Mouse (Mus musculus) heart, postnatal 25 days (tissue): ENCODE data around the gene Kif17. TPM values are rescaled to one million over a fixed set of nuclear protein-coding genes. Genes with fewer than 3 reads are reported as not detected.
A peak's percentile ranks its signal among the peaks of the same experiment; 100 is the strongest.
"Not testable (repeated sequence)": the region's sequence is repeated elsewhere in the genome, so short reads cannot be mapped to it uniquely, and the experiment has no call there.

Experiments
- DNase-seq: peaks from one replicate; pipeline ENCODE4 v3.0.0; 2022; ENCODE audit warnings: low spot score
- intact Hi-C: fragments of 180-260 bp; cut with DNase I; formaldehyde crosslinking; loops from one replicate; pipeline ENCODE4 v1.15.1; 2025
- total RNA-seq, 2 experiments: library from RNA; stranded (reverse); gene quantifications; 2 replicates each; pipeline ENCODE4 v1.2.3; 2021

Gene Kif17
- total RNA-seq, 2 experiments from 2014 or later: 0.13 to 0.22 TPM

DNA sequence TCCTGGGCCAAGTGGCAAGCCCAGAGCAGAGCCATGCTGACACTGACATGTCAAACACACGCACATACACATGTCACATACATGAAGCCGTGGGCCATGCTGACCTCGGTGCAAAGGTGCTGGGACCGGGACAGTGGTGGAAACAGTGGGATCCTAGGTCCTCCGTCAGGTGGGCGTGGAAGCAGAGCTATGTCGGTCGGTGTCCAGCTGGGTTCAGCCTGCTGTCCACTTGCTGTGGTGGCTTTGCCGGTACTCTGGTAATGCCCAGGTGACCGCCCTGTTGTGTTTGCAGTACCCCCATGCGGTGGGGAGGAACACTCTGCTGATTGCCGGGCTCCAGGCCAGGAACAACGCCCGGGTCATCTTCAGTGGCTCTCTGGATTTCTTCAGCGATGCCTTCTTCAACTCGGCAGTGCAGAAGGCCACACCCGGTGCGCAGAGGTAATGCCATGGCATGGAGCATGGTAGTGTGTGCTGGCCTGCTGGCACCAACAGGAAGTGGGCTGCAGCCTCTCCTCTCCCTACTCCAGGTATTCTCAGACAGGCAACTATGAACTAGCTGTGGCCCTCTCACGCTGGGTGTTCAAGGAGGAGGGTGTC, 60.2 kb downstream of the Kif17 start:
- no peak for DNase-seq
- intact Hi-C loops: no loop called here

DNA sequence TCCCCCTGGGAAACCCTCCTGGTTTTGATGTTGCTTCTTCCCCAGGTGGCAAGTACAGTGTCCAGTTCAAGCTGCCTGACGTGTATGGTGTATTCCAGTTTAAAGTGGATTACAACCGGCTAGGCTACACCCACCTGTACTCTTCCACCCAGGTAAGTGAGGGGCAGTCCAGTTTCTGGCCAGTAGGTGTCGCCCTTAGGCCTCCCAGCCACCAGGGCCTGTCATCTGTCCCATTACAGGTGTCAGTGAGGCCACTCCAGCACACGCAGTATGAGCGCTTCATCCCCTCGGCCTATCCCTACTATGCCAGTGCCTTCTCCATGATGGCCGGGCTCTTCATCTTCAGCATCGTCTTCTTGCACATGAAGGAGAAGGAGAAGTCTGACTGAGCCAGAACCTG, 61.4 kb downstream of the Kif17 start:
- intact Hi-C loops: no loop called here
- no peak for DNase-seq

DNA sequence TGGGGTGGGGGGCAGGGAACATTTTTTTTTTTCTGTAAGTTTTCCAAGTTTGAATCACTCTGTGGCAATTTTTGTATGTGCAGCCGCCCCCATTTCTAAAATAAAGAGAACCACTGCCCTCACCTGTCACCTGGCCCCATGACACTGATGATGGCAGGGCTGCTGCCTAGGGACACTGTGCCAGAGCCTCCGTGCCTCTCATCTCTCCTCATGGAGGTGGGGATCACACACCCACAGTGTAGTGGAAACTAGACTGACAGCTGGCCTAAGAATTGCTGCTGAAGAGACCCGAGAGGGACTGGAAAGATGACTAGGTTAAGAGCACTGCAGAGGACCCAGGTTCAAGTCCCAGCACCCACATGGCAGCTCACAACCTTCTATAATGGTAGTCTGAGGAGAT, 61.9 kb downstream of the Kif17 start:
- intact Hi-C loops: no loop called here
- no peak for DNase-seq

DNA sequence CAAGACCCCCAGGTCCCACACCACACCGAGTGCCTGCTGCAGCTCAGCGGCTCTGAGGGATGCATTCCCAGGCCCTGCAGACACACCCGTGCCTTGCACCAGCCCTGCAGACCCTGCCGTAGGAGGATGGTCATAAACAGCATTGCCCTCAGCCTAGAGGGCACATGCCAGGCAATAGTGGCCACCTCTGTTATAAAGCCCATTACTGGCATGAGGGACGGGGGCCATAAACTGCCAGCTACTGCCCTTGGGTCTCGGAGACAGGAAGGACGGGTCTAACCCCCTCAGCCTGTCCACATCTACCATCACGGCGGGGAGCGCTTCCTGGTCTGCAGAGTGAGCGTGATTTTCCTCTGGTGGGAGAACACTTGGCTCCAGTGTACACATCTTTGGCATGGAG, 62.8 kb downstream of the Kif17 start:
- DNase-seq: no peak
- intact Hi-C loops: no loop called here

DNA sequence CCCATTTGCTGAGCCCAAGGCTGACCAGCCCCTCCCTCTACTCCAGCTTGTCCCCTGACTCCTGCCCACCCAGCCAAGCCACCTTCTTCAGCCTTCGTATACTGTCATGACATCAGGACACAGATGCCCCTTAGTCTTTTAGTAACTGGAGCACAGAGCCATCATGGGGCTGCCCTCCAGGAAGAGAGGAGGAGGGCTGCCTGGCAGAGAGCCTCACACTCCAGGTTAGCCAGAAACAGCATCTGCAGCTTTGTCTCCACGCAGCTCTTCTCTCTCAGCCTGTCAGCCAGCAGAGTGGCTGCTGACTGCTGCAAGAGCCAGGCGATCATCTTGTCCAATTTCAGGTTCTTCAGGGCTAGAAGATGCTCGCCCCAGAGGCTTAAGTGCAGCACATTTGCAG, 63.6 kb downstream of the Kif17 start:
- DNase-seq: no peak
- intact Hi-C loops: no loop called here

DNA sequence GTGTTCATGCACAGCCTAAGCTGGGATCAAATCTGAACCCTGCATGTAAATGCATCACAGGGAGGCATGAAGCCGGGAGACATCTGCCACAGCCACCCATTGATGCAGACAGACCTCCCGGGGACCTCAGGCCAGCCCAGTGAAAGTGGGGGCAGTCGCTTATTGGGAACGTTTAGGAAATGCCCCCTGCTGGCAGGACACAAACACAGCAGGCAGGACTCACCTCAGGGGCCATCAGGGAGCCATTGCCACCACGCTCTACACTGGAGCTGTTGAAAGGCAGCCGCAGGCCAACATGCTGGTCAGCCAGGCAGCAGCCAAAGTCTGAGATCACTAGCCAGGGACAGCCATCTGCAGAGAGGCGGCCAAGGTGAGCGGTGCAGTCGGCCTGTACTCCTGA, 65.5 kb downstream of the Kif17 start:
- DNase-seq: no peak
- intact Hi-C loops: no loop called here

DNA sequence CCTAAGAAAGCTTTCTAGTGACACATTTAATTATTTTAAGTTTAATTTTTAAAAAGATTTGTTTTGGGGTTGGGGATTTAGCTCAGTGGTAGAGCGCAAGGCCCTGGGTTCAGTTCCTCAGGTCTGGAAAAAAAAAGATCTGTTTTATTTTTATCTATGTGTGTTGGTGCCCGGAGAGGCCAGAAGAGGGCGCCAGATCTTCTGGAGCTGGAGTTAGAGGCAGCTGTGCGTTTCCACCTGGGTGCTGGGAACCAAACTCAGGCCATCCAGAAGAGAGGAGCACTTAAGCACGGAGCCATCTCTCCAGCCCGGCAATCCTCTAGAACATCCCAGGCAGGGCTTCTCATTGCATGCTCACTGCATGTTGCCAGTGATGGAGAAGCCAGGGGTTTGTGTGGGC, 66.1 kb downstream of the Kif17 start:
- DNase-seq: no peak
- intact Hi-C loops: no loop called here

DNA sequence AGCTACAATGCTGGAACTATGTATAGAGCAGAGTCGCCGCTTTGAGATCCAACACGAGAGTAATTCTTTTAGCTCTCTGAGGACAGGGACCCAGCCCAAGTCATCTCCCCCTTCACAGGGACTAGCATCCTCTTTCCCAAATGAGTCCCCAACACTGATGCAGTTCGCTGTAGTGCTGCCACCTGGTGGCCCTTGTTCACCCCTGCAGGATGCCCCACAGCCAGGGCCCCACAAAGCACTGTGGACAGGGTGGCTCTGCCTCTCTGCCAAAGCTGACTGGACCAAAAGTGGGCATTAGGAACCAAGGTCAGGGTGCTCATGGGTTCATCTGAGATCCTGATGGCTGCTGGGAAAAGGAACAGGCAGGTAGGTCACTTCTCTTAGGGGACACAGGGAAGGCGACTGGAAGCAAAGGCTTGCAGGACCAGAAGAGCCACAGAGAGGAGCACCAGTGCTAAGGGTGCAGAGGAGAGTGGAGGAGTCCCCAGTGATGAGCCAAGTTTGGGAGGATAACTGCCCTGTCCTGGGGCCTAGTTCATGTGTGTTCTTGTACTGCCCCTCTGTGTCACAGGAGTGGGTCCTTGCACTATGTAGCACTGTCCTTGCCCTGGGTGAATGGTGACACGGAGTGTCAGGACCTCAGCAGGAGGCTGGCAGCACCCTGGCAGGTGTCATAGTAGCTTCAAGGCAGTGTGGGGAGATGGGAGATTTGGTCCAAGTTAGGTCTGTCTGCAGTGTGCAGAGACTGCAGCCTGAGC, 68.5 kb downstream of the Kif17 start:
- no peak for DNase-seq
- intact Hi-C loops: loop anchor here (1.0 to 2.0 kb wide), 2 partner anchors 60 to 108 kb away; no protein-coding TSS in a partner anchor

DNA sequence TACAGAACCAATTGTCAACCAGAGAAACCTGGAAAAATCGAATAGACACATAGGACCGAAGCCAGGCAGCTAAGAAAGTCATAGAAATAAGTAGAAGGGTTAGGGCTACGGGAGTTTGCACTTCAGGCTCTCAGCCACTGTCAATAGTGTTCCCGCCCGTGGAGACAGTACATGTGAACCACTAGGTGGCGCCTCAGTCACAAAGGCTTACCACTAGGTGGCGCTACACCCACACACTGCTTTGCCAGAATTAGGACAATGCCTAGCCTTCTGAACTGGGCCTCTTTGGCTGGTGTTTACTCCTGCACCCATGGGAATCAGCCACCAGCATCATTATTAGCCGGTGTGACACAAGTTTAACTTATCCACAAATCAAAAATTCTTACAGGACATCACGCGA, 69.3 kb downstream of the Kif17 start:
- intact Hi-C loops: loop anchor here (1.0 to 2.0 kb wide), 2 partner anchors 59 to 107 kb away; no protein-coding TSS in a partner anchor
- DNase-seq: peak; percentile 67

DNA sequence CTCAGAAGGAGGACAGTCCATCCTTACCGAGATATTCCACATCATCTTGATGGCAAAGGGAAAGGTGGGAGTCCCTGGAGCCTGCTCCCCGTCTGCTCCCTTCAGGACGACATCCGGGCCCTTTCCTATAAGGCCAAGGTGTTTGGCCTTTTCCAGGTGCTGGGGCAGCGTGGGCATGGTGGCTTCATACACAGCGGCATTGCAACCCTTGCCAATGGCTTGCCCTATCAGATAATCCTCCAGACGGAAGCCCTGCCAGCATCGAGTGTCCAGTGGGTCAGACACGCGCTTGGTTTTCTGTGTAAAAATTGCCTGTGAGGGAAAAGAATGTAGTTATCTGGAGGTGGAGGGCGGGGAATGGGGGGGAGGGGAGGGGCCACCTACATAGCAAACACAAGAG, 70.5 kb downstream of the Kif17 start:
- intact Hi-C loops: no loop called here
- no peak for DNase-seq

DNA sequence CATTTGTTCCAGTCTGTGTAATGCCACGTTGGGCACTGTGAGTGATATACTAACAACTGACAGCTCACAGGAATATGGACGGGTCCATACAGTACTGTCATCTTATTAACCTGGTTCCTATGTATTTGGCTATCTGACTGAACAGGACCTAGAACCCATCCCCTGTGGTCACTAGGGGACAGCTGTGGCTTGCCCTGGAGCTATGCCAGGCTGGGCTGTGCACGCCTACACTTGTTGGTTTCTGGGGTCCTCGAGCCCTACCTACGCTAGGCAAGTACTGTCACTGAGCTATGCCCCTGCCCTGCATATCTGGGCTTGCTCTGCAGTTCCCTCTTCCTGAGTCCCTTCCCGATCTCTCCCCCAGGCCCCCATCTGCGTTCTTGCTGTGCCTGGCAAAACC, 71.3 kb downstream of the Kif17 start:
- DNase-seq: no peak
- intact Hi-C loops: no loop called here

DNA sequence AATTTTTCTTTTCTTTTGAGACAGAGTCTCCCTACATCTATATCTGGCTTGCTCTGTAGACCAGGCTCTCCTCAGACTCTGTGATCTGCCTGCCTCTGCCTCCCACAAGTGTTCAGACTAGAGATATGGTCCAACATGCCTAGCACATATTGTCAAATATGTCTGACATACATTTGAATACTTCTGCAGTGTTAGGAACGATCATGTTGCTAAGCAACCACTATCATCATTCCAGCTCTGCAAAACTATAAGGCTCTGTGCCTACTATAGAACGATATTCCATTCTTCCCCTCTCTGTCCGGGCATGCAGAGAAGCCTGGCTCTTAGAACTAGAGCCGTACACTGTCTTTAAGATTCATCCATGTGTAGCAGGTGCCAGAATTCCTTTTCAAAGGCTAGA, 72.5 kb downstream of the Kif17 start:
- intact Hi-C loops: no loop called here
- DNase-seq: no peak

DNA sequence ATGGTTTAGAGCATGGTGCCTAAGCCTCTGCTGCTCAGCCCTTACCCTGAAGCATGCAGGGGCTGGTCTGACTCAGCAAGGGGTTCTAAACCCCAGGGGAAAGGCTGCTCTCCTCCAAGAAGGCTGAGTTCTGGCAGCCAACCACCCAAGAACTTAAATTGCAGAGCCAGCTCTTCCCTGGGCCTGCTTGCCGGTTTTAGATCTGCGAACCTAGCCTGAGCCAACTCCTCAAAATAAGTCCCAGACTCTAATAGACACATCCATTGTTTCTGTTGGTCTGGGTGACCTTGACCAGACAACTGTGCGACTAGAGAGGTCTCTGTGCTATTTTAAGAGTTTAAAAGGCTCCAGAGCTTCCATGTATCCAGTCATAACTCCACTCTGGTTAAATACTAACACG, 73.5 kb downstream of the Kif17 start:
- DNase-seq: no peak
- intact Hi-C loops: no loop called here

DNA sequence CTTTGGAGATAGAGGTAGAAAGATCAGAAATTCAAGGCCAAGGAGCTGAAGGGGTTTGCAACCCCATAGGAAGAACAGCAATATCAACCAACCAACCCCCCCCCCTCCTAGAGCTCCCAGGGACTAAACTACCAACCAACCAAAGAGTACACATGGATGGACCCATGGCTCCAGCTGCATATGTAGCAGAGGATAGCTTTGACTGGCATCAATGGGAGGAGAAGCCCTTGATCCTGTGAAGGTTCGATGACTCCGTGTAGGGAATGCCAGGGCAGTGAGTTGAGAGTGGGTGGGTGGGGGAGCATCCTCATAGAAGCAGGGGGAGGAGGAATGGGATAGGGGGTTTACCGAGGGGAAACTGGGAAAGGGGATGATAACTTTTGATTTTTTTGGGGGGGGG, 74.2 kb downstream of the Kif17 start:
- DNase-seq: no peak
- intact Hi-C loops: no loop called here

DNA sequence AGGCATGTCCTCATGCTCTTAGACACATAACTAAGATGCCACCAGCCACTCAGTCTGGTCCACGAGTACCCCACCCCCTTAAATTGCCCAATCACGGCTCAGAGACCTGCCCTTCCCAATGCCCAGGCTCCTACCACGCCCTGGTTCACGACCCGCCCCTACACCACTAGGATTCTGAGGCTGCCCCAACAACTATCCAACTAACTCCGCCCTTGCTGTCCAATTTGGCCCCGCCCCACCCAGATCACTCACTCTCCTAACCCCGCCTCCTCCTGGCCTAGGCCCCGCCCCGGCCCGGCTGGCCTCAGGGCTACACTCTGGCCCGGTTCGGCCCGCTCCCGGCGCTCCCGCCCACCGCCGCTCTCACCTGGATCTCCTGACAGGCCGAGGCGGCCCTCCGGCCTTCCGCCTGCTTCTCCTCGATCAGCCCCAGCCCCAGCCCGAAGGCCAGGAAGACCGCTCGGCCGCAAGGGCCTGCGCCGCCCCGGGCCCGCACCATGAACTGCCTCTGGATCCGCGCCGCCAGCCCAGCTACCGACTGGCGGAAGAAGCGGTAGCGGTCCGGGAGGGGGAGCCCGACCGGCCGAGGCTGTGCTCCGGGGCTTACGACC, 75.3 kb downstream of the Kif17 start:
- intact Hi-C loops: no loop called here
- peak; percentile 96 for DNase-seq

DNA sequence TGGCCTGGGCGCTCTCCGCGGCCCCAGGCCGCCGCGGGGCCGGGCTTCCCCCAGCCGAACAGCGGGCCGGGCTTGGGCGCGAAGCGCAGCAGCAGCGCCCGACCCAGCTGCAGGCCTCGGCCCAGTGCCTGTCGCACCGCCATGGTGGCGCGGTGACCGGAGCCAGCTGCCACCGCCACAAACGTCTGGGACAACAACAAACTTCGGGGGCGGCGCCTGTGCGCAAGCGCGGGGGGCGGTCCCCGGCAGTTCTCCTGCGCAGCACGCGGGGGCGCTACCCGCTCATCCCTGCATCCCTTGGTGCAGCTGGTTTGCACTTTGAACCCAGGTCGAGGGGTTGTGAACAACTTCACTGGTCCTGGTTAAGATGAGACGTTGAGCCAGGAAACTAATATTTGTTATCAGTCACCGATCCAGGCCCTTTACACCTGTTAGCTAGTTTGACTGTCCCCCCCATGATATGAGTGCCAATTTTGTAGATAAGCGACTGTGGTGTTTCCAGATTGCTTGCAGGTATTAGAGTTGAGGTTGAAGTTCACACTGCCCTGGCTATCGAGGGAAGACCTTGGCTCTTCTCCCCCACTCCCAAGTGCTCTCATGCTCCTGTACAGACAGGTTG, 76.0 kb downstream of the Kif17 start, which contains the start of gene Pink1:
Gene Pink1, minus strand, starts transcription at position 231 of the 619 bp plus-strand sequence.
- intact Hi-C loops: no loop called here
- peak; percentile 85 for DNase-seq

DNA sequence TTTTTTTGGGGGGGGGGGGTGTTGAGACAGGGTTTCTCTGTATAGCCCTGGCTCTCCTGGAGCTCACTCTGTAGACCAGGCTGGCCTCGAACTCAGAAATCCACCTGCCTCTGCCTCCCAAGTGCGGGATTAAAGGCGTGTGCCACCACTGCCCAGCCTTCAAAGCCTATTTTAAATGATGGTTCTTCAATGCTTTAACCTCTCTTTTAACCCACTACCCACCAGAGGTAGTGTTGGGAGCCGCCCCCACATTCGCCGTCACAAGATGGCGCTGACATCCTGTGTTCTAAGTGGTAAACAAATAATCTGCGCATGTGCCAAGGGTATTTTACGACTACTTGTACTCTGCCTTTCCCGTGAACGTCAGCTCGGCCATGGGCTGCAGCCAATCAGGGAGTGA, 76.9 kb downstream of the Kif17 start:
- intact Hi-C loops, DNase-seq: not testable (repeated sequence)

DNA sequence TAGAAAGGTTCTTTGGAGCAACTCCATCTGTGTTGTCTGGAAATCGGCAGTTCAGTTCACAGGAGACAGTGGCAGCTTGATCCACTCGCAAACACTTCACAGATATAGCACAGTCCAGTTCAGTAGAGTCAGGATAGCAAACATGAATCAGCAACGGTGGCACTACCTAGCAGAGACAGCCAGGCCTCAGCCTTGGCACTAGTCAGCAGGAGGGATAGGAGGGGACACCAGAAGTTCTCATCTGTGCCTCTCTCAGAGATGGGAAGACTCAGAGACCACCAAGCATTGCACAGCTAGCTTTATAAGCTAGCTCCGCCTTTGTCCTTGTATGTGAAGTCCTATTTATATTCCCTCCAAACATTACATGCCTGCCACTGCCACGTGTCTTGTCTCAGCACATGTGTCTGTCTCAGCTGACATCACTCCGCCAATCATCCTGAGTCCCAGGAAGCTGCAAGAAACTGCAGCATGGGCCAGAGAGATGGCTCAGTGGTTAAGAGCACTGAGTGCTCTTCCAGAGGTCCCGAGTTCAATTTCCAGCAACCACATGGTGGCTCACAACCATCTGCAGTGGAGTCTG, 77.7 kb downstream of the Kif17 start:
- intact Hi-C loops: loop anchor here (2.0 kb wide), 1 partner anchor 51 kb away; no protein-coding TSS in a partner anchor
- DNase-seq: no peak

DNA sequence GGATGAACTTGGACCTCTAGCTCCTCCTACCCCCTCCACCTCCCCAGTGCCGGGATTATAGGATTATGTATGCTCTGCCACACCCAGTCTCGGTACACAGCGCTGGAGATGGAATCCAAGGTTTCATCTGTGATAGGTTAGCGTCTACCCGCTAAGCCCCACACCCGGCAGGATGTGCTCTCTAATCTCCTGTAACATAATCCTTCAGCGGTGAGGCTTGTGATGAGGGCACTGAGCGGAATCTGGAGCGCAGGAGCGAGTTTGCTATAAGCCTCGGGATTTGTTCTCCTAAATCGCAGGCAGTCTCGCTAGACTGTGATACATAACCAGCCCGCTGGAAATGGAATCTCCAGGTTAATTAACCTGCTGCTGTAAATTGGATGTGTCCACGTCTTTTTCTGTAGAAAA, 80.0 kb downstream of the Kif17 start:
- no peak for DNase-seq
- intact Hi-C loops: no loop called here

DNA sequence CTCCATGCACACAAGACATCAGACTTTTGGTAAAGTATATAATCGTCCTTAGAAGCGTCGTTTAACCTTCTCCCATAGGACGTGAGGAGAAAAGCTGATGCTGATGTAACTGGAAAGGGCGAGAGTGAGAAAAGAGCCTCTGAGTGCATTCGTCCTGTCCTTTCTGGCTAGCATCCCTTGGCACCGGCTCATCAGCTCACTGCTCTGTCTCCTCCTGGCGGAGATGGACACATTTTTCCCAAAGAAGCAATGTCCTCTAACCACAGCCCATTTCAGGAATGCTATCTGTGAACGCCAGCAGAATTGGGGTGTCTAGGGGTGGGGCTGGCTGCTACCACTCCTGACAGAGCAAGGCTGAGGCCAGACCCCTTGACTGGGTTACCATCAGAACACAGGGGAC, 81.4 kb downstream of the Kif17 start:
- intact Hi-C loops: no loop called here
- no peak for DNase-seq
